Mouse (Mus musculus): ENCODE results near the gene Slc7a8.

Gene Slc7a8

GRCm38 (mm10) chr14:54781610-54782365, at the start of gene Slc7a8:
TSS of gene Slc7a8 (minus strand) at chr14:54781946.
- DNase-seq = peak; percentile 53 to 56

- no peak for DNase-seq
Measured at GRCm38 (mm10) chr14:54823716-54824115, 42.0 kb upstream of the Slc7a8 start.

GRCm38 (mm10) chr14:54822301-54822700, 40.6 kb upstream of the Slc7a8 start:
- DNase-seq = no peak

- peak in 1 of 2 experiments; percentile 16 for DNase-seq
Measured at GRCm38 (mm10) chr14:54817791-54818190, 36.0 kb upstream of the Slc7a8 start.

- no peak for DNase-seq
Measured at GRCm38 (mm10) chr14:54815737-54816136, 34.0 kb upstream of the Slc7a8 start.

- DNase-seq = no peak
Measured at GRCm38 (mm10) chr14:54813991-54814390, 32.2 kb upstream of the Slc7a8 start, which contains the start of gene Rnf212b. TSS of gene Rnf212b (plus strand) at chr14:54814141.

- DNase-seq = no peak
Measured at GRCm38 (mm10) chr14:54809668-54810033, 27.9 kb upstream of the Slc7a8 start.

- no peak for DNase-seq
Measured at GRCm38 (mm10) chr14:54808718-54809667, 27.2 kb upstream of the Slc7a8 start.

- no peak for DNase-seq
Measured at GRCm38 (mm10) chr14:54806124-54806523, 24.4 kb upstream of the Slc7a8 start.

GRCm38 (mm10) chr14:54802428-54802827, 20.7 kb upstream of the Slc7a8 start:
- no peak for DNase-seq

GRCm38 (mm10) chr14:54799686-54800085, 17.9 kb upstream of the Slc7a8 start:
- DNase-seq = no peak

- DNase-seq = no peak
Measured at GRCm38 (mm10) chr14:54796760-54797159, 15.0 kb upstream of the Slc7a8 start.

GRCm38 (mm10) chr14:54795901-54796300, 14.2 kb upstream of the Slc7a8 start:
- no peak for DNase-seq

- no peak for DNase-seq
Measured at GRCm38 (mm10) chr14:54793894-54794830, 12.4 kb upstream of the Slc7a8 start.

GRCm38 (mm10) chr14:54793351-54793750, 11.6 kb upstream of the Slc7a8 start:
- no peak for DNase-seq

- DNase-seq = no peak
Measured at GRCm38 (mm10) chr14:54792166-54792565, 10.4 kb upstream of the Slc7a8 start.

- DNase-seq = no peak
Measured at GRCm38 (mm10) chr14:54788231-54788630, 6.5 kb upstream of the Slc7a8 start.

GRCm38 (mm10) chr14:54787226-54787625, 5.5 kb upstream of the Slc7a8 start:
- DNase-seq = peak in 1 of 2 experiments; percentile 10

GRCm38 (mm10) chr14:54786489-54786888, 4.7 kb upstream of the Slc7a8 start:
- peak in 1 of 2 experiments; percentile 27 for DNase-seq

- peak; percentile 63 to 79 for DNase-seq
Measured at GRCm38 (mm10) chr14:54785898-54786297, 4.2 kb upstream of the Slc7a8 start.

GRCm38 (mm10) chr14:54782971-54783370, 1.2 kb upstream of the Slc7a8 start:
- DNase-seq = peak in 1 of 2 experiments; percentile 4

- DNase-seq = peak; percentile 39 to 40
Measured at GRCm38 (mm10) chr14:54780836-54781609, 723 bp downstream of the Slc7a8 start.

All from lung, postnatal 4 days (tissue).